Mouse (Mus musculus): Measurements from ENCODE around the gene Smco2.

Smco2 gene

GRCm38 (mm10) chr6:146901929-146902328, 52.0 kb downstream of the Smco2 start:
- DNase-seq (ENCODE audit: low spot score) = no peak

DNA sequence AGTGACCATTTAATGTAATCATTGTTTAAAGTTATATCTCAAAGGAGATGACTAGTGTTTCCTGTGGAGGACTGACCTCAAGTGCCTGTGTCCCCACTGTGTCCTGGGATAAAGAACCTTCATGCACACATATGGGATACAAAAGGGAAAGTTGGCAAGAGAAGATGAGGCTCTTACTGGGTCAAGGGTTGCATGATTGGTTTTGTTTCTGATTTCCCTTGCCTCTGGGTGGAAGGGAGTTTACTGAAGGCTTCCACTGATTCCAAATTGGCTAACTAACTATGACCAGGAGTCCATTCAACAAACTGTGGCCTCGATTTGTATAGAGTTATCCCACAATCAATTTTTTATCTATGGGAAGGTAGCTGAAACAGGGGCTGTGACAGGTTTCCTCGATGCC, 53.7 kb downstream of the Smco2 start:
- no peak for DNase-seq (ENCODE audit: low spot score)

- no peak for DNase-seq (ENCODE audit: low spot score)
Observed at GRCm38 (mm10) chr6:146904707-146905106, 54.8 kb downstream of the Smco2 start.

- DNase-seq (ENCODE audit: low spot score) = no peak
Observed at GRCm38 (mm10) chr6:146906000-146906786, 56.3 kb downstream of the Smco2 start.

GRCm38 (mm10) chr6:146907061-146907794, 57.3 kb downstream of the Smco2 start:
- DNase-seq (ENCODE audit: low spot score) = no peak

GRCm38 (mm10) chr6:146907795-146908190, 57.9 kb downstream of the Smco2 start:
- no peak for DNase-seq (ENCODE audit: low spot score)

DNA sequence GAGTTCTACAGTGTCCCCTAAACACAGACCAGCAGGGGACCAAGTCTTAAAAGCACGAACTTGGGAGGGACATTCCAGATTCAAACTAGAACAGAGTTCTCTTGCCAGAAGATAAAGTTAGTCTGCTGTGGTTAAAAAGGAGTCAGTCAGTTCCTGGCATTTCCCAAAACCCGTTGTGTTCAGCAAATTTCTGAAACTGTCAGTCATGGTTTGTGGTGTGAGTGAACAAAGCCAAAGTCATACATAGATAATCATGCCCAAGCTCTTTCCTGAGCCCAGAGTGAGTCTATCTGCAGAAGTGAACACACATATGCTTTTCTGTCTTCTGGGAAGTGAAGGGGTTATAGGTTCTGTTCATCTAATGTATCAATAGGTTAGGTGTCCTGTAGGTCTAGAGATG, 58.9 kb downstream of the Smco2 start:
- DNase-seq (ENCODE audit: low spot score) = no peak

DNA sequence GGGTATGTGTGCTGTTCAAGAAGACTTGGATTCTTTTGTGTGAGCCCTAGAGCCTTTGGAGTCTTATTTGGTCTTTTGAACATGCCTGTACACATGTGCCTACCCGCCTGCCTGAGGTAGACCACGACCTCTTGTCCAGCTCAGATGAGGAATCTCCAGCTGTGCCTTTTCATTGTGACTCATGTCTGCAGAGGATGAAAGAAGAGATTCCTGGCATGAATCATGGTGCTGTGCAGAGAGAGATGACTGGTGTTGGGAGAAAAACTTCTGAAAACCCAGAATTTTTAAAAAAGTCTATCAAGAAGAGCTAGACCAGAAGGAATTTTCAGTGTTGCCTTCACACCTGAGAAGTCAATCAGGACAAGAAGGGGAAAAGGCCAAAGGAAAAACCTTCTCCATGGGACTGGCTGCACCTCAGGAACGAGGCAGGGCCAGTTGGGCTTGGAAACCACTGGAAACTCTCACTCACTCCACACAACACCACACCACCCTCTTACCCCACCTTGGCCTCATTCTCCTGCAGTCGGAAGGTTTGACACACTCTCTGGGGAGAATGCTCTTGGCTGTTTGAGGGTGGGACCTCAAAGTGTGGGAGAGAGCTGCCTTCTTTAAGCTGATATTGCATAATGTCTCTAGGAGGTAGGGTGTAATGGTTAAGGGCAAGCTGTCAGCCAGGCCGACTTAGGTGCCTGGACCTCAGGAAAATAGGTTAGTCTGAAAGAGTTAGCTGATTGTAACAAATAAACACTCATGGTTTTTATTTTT, 60.0 kb downstream of the Smco2 start:
- no peak for DNase-seq (ENCODE audit: low spot score)

DNA sequence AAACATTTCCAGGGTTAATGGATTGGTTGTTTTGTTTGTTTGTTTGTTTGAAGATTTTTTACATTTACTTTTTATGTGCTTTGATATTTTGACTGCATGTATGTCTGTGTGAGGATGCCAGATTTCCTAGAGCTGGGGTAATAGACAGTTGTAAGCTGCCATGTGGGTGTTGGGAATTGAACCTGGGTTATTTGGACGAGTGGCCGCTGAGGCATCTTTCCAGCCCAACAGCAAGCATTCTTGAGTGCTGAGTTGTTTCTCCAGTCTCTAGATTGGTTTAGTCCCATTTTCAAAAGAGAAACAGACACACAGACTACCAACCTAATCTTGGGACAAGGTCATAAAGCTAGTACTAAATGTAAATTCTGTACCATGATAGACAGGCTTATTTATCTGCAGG, 60.9 kb downstream of the Smco2 start:
- DNase-seq (ENCODE audit: low spot score) = no peak

DNA sequence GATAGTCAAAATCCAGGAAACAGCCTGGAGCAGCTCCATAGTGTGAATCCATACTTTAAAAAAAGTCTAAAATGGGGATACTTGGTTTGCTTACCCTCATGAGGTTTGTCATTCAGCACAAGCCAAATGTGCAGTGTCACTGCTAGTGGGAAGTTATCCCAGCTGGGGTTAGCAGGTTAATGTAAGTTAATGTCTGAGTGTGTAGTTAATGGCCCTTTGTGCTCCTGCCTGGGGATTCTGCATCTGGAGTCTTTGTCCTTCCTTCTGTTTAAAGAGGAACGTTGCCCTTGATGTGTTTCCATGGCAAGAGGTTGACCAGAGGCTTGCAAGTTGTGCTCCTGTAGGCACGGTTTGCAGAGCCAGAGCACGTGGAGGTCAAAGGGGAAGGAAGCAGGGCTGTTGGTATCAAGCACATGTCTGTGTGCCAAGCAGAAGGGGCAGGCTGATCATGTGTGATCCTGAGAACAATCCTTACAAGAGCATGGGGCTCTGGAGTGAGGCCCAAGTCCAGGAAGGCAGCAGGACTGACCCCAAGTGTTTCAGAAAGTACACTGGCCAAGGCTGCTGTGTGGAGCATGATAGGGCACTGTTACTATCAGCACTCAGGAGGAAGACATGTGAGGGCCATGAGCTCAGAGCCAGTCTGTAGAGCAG, 63.1 kb downstream of the Smco2 start:
- DNase-seq (ENCODE audit: low spot score) = no peak

DNA sequence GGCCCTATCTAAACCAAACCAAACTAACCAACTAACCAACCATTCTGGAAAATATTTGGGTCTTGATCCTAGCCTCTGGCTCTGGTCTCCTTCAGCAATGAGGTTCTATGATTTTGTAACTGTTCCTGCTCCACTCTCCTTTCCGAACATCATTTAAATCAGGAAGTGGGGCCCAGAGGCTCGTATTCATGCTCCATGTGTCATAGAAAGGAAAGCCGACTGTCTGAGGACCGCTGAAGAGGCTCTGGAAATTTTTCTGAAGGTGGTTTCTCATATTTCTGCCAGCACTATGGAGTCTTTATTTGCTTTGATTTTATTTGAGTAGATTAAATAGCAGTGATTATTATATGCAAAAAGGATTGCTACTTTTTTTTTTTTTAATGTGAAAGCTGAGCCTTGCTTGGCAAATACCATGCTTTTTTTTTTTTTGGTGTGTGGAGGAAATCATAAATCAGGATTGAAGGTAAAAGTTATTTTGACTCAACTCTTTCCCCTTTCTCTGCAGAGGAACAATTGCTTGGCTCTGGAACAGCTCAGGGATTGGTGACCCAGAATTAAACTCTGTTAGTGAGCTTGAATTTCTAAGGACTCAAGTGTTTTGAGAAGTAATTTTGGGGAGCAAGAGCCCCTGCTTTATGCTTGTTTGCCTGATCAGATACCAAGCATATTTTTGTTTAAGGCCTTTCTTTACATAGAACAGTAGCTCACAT, 63.7 kb downstream of the Smco2 start:
- no peak for DNase-seq (ENCODE audit: low spot score)

- no peak for DNase-seq (ENCODE audit: low spot score)
Observed at GRCm38 (mm10) chr6:146915808-146916207, 65.9 kb downstream of the Smco2 start.

DNA sequence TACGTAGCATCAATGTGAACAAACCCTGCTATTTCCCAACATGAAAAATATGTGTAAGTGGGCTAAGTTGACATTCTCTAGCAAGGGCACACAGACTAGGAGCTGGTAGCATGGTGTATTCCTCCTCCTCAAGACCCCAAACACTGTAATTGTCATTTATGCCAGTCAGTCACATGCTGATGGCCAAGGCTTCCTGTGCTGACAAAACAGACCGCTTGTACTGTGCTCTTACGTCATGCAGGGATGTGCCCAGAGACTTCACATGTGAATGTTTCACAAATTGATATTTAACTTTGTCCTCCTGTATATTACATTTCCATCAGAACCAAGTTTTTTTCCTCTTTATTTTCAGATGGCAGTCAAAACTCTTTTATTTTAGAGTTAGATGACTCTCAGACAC, 67.5 kb downstream of the Smco2 start:
- DNase-seq (ENCODE audit: low spot score) = no peak

GRCm38 (mm10) chr6:146918341-146918740, 68.4 kb downstream of the Smco2 start:
- no peak for DNase-seq (ENCODE audit: low spot score)
